Mouse (Mus musculus) cerebellum, postnatal 25 days (tissue): Measurements from ENCODE around the gene Atxn1.
A peak's percentile ranks its signal among the peaks of the same experiment; 100 is the strongest.

Source experiments
- DNase-seq, 2 experiments: peaks; one replicate each; pipeline ENCODE4 v3.0.0; 2021; ENCODE audit warnings: mixed read lengths in 2 of 2

The Atxn1 gene

DNA sequence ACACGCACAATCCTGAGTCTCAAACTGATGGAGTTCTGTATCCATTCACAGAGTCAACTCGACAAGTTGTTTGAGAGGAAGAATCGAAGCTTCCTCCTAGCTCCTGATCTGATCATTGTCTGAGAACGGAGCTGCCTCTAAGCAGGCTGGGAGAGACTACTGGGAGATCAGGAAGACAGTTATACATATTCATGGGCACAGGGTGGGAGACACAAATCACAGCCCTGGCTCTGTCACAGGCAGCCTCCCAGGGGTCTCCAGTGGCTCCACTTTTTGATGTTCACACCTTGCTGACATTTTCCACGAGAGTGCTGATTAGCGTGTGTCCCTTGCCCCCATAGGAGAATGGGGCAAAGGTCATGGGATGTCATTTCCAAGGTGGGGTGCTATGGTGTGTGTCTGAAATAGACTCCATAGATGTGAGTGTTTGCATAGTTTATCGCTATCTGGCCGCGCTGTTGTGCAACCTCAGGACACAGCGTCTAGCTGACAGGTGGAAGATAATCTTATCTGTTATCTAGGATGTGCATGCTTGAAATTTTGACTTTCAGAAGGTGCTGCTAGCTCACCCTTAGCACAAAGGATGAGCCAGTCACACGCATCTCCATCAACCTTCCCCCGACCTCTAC, 105.6 kb downstream of the Atxn1 start:
- no peak for DNase-seq

DNA sequence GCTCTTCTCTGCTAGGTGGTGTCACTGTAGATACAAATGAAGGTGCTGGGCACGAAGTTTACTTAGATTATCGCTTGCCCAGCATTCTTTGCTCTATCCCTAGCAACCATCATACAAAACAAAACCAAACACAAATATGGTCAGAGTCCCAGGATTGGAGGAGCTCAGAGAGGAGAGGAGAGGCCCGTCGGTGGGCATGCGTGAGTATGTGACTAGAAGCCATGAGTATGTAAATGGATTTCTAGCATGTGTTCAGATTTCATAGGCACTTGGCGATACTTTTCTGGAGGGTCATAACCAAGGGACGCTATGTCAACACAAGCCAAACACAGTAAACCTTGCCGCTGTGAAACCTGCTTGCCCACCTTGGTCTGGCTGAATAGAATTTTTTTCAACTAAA, 107.4 kb downstream of the Atxn1 start:
- no peak for DNase-seq

DNA sequence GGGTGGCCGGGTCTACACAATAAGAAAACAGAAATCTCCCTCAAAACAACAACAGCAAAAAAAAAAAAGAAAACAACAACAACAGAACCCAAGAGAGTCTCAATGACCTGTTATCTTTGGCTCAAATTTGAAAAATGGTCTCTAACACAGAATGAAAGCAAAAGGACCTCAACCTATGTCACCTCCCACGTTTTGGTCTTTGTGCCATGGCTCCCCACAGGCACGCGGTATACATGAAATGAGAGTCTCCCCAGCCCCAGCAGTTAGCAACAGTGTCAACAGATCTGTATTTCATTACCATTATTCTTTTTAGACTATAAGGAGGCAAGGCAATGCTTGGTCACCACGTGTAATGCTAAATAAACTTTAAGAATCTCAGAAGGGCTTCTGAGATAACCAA, 110.3 kb downstream of the Atxn1 start:
- no peak for DNase-seq

DNA sequence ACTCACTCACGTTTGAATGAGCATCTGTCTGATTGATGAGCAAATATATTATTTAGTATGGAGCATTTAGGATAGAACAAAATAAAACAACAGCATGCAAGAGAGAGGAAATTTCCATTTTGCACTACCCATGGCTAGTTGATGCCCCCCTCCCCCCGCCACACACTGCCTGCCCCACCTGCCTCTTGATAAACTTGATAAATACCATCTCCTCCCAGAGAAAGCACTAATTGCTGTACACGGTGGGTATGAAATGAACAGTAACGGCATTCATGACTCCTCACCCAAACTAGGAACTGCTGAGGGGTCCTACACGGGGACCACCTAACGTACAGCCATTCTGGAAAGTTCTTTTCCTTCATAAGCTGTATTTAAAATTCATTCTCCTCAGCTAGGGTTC, 111.1 kb downstream of the Atxn1 start:
- DNase-seq: no peak

DNA sequence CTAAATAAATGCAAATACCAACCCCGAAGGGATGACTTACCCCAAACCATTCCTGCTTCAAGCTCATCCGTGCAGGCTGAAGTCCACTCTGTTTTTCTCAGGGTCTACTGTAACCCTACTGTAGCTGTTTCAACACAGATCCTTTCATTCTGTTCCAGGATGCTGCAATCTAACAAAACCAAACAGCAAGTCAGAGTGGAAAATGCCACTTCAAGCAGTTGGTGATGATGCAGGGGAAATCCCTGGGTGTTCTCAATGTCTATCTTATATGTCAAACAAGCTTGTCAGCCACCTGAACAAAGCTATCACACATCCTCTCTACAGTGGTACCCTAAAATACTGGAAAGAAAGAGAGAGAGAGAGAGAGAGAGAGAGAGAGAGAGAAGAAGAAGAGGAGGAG, 112.5 kb downstream of the Atxn1 start:
- no peak for DNase-seq

DNA sequence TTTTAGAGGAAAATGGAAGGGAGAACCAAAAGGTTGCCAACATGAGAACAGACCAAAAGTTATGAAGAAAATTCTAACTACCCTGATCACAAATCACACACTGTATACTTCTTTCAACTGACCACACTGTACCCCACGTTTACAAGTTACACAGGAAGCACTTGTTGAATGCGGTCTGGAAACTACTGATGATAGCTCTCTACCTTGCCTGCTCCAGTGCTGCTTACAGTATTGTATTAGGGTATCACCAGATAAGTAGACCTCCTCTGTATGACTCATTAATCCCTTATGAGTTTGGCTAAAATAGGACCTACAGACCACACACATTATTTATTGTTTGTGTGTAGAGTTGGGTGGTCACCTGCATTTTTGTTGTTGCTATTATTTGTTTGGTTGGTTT, 113.1 kb downstream of the Atxn1 start:
- DNase-seq: no peak

DNA sequence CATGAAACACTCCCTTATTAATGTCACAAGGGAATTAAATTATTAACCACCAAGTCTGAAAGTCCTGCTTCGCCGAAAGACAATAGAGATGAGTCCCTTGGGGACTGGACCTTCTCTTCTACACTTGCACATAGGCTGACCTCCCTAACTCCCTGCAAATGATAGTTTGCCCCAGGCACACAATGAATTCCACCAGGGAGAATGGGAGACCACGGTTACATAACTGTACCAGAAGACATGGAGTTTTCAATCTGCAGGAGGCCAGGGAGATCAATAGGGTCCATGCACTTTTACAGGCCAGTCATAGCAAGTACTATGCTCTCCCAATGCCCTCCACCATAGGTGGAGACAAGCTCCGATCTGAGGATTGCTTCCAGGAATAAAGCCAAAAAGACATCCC, 113.7 kb downstream of the Atxn1 start:
- no peak for DNase-seq

DNA sequence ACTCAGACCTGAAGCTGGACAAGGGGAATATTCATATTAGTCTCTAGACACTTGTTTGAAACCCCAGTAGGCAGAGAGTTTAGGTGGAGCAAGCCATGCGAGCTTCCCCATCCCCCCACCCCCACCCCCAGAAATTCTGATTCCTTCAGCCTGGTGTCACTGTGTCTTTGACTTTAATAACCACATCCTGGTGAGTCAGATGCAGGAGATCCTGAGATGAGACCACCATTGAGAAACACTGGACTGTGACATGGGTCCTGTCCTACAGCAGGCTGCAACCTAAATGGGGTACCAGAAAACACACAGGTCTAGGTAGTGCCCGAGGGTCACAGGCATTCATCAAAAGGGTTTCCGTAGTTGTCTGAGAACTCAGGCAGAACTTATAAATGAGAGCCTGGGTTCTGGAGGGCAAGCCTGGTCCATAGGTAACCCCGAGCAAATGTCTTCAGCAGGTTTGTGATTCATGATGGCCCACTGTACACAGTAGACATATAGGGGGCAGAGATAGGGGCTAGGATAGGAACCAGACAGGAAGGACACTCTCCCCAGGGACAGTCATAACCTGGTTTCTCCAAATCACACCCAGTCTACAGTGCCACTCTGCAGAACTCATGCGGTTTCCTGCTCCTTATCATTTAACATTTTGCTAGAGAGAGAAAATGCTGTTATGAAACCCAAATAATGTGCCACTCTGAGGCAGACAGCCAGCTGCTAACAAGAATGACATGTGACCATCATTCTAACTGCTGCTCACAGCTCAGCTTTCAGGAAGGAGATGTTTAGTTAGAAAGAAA, 114.4 kb downstream of the Atxn1 start:
- DNase-seq: no peak

DNA sequence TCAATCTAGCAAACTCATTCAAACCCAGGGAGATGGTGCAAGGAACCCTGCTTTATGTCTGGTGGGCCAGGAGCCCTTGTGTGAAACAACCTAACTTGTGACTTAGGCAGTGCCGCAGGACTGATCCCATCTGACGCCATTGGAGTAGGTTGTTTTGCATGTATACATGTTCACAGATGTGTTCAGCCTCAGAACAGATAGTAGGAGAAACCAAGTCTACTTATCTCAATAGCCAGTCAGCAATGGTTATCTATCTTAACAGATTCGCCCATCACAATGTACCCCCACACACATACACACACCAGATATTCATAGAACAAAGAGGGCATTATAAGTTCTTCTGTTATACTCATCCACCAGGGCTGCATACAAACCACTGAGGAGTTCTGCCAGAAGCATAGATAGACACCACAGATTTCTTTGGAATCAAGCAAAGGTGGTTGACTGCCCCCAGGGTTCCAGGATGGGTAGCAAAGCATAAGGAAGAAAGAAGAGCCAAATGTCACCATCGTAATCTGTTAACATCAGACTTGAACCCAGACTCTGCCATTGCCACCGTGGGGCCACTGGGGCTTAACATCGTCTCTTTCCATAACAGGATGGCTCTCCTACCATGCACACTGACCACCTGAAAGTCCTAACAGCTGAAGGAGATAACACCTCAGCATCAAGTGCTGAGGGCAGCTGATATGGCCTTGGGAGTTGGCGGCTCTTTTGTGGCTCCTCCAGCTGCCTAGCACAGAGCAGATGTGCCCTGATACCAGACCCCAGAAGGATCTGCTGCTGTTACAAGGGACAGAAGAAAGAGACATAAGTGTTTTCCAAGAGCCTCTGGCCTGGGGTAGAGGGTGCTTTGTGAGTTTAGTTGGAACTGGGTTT, 115.4 kb downstream of the Atxn1 start:
- DNase-seq: no peak

DNA sequence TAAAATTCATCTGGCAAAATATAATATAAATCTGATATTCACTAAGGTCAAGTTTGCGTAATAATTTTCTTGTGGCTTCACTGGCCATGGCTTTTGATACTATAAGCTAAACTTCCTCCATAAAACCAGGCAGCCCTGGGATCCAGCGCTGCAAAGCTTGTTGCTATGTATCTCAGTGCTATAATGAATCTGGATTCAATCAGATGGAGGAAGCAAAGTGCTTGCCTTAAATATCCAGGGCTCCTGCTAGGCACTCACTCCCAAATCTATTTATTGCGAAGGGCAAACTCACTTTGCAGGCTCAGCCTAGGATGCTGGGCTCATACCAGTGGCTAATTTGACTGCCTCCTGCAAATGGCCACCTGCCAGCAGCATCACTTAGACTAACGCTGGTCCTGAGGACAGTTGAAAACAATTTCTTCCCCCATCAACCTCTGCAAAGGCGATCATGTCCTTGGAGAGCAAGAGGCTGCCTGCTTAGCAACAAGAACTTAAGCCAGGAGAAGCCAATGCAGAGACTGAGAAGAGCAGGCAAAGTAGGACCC, 122.2 kb downstream of the Atxn1 start:
- peak; percentile 22 to 36 for DNase-seq

DNA sequence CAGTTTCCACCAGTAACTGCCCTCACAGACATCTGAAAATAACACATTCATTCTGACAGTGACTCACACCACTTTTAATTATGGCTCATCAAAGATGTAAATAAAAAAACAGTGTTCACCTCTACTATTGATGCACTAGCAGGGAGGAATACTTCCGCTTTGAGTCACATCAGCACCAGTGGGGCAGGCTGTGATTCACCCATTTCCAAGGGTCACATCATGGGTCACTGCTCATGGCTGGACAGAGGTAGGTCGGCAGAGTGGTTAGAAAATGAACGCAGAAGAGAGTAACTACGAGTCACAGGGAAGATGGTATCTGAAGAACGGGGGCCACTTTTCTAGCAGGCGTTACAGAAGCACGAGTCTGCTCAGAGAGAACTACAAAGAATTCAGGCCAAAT, 124.9 kb downstream of the Atxn1 start:
- no peak for DNase-seq

DNA sequence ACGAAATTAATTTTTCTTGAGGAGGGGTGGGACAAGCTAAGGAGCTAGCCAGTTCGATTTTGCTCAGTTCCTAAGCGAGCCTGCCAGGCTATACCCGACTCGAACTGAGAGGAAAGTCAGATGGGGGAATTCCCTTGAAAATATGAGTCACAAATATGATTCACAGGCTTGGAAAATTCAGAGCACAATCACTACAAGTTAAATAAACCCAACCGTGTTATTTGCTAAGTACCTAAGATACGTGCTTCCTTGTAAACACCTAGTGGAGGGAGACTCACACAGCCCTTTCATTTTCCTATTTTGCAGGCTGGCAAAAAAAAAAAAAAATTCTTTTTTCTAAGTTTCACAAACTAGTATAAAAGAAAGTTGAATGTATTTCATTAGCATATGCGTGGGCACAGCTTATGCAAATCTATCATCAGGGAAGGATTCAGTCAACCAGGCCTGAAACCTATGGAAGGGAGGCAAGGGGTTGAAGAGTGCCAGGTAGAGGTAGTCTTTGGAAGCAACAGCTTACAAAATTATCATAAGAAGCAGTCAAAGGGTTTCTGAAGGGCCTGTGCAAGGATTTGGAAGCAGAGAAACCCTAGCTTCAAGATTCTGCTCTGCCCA, 127.1 kb downstream of the Atxn1 start:
- no peak for DNase-seq

DNA sequence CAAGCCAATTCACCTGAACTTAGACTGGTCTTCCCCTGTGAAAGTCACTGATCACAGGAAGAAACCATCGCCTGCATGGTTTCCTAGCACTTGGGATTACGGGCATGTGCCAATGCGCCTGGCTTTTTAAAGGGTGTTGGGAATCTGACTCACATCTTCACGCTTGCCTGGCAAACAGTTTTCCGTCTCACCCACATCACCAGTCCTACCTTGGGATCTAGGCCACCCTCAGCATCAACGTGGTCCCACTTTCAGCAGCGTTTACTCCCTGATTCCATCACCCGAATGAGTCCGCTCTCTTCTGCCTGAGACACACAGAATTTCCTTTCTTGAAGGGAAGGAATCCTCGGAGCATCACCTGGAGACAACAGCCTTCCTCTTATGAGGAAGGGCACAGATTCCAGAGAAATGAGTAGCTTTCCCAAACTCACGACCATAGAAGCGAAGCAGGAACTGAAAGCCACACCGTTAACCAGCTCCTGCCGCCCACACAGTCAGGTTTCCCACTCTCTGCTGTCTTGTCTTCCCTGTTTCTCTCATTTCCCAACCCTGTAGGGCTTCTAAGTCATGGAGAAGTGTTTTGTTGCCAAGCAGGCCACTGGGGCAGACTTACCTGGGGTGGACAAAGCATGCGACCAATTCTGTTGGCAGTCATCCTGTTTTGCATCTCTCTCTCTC, 128.3 kb downstream of the Atxn1 start:
- no peak for DNase-seq

DNA sequence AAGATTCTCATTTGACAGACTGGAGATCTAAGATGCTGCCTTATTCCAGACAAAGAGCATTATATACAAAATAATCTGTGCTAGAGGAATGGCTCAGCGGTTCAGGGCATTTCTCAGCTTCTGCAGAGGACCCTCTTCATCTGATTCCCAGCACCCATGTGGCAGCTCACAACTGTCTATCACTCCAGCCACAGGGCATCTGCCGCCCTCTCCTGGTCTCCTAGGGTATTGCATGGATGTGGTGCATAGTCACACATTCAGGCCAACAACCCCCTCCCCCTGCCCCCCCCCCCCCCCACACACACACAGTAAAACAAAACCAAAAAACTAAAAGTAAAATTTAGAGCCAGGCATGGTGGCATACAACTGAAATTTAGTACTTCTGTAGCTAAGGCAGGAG, 130.5 kb downstream of the Atxn1 start:
- DNase-seq: no peak

DNA sequence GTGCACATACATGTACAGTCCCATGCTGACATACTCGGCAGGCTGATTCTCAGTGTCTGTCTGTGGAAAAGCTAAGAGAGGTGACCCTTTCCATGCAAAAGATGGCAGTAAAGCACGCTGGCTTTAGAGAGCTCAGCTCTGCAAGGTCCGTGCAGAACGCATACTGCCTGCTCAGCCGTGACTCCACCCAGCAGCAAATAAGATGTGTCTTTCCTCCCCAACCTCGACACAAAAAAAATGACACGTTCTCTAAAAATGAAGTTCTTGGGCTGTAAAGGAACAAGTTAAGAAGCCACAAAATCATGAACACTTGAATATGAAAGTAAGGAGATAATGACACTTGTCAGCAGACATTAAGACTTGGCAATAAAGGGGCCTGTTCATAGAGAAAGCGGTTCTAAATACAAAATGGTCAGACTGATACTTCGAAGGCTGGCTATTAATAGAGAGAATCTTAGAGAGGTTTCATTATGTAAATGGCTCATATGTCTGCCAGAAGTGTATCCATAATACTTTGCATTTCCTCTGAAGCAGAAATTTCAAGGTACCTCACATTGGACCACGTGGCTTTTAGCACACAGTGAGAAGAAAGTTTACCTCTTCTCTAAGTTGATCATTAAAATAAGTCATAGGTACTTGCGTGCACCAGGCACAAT, 132.0 kb downstream of the Atxn1 start:
- DNase-seq: no peak

DNA sequence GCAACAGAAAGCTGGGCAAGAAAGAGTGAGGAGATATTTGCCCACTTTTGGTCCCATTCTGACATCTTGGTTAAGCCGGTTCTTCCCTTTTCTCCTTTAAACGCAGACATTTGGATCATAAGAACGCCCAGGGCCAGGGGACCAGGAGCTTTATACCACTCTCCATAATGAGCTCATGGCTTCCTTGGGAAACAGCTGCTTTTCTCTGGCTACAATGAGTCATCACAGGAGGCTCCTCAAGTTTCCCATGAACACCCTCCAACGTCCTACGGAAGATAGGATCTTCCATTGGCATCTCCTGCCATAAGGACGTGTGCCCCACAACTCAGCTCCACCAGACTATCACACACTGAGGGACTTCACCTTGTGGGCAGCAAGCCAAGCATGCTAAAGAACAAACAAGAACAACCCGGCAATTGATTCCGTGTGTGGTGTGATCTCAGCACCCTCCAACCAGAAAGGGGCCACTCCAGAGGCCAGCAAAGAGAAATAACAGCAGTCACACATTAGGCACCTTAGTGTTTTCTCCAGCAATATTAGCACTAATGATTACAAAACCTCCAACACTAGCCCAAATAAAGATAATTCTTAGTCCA, 135.4 kb downstream of the Atxn1 start:
- no peak for DNase-seq

DNA sequence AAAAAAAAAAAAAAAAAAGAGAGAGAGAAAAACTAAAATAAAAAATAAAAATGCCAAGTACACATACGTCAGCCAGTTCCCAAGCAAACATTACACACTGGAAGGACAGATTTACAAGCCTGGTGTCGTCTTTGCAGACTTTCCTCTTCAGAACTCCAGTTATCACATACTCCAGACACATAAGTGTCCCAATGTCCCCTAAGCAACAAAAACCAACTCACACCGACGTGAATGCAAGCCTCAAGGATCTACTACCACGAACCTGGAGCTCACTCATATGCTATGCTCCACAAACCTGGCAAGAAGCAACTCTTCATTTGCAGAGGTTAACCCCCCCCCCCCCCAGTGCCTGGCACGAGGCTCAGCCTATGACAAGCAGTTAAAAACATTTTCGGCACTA, 136.8 kb downstream of the Atxn1 start:
- DNase-seq: no peak

DNA sequence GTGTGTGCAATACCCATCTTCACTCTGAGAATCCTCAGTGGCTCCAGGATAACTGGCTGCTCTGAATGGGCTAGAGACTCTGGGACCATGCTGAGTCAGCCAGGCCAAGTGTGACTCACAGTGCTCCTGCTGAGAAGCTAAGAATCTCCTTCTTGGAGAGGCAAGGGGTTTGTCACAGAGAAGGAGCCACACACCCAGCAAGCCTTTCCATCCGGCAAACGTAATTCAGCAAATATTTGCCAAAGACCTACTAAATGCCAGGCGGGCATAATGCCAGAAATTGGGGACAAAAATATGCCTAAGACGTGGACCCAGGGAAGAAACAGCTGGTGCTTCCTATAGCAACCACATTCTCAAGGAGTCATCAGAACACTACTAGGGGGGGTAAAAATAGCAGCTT, 137.2 kb downstream of the Atxn1 start:
- peak; percentile 73 to 80 for DNase-seq

DNA sequence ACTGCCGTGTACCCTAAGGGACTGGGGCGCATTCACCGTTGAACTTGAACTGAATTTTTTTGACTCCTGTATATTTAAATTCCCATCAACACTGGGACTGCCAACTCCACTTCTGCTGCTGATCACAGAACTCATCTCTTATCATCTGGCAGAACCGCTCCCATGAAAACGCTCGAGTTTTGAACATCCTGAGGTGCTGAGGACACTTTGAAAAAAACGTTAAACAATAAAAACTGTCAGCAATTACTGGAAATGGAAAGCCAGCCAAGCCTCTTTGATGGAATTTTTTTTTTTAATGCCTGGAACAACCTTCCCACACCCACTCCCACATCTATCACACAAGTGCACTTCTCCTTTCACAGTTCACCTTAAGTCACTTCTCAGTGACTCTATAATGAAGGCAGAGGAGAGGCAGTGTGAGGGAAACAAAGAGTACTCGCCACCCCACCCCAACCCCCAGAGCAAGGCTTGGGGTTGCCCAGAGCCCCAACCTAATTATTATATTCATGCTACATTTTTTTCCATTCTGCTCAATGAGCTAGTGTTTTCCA, 137.7 kb downstream of the Atxn1 start:
- DNase-seq: no peak

DNA sequence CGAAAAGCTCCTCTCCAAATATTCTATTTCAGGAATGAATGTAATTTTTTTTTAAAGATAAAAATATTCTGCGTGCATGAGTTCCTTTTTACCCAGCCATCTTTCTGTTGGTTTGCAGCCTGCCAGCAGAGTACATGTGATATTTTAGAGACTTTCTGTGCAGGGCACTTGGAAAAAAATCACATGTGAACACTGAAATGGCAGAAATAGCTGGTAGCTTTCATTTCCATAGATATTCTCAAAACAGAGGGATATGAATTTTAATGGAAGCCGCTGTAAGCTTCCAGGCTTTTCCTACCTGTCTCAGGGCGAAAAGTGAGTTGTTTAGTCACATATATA, 142.3 kb downstream of the Atxn1 start:
- no peak for DNase-seq

DNA sequence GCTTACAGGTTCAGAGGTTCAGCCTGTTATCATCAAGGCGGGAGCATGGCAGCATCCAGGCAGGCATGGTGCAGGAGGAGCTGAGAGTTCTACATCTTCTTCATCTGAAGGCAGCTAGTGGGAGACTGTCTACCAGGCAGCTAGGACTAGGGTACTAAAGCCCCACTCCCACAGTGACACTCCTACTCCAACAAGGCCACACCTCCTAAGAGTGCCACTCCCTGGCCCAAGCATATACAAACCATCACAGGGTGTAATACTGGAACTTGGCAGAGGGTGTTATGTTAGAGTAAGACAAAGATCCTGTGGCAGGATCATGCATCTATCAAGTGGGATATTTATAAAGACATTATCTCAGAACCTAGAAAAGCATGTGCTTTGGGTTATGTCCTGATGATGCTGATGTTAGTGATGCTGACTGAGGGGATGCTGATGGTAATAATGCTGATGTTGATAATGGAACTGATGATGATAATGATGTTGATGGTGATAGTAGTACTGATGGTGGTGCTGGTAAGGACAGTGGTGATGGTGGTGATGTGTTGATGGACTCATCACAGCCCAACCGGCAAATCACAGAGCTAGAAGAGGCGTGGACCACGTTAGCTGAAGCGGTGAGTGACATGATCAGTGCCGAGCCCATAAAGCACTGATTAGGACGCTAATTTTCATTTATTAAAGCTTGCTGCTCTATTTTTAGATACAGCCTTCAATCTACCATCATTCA, 142.9 kb downstream of the Atxn1 start:
- DNase-seq: no peak
